Mouse (Mus musculus) kidney, adult 2 months (tissue): ENCODE measurements around the gene Slc28a1. TPM values are rescaled to one million over a fixed set of nuclear protein-coding genes. Genes with fewer than 3 reads are reported as not detected.
A peak's percentile ranks its signal among the peaks of the same experiment; 100 is the strongest.
"Not testable (repeated sequence)": the region's sequence is repeated elsewhere in the genome, so short reads cannot be mapped to it uniquely, and the experiment has no call there.

ENCODE experiments used
- DNase-seq: peaks from one replicate; pipeline ENCODE4 v3.0.0; 2021
- H3K27ac ChIP-seq: fragments of 200-500 bp; 2 replicates; pipeline ENCODE4 v1.5.1; 2012; ENCODE audit warnings: low read depth, low read length, control low read depth, inconsistent platforms; ENCODE audit not compliant: insufficient read depth
- H3K27me3 ChIP-seq: fragments of 200-500 bp; replicated peaks from 2 replicates; pipeline ENCODE4 v1.6.1; 2012; ENCODE audit warnings: mild to moderate bottlenecking, moderate library complexity, low read length, inconsistent platforms; ENCODE audit not compliant: control insufficient read depth, insufficient read depth
- H3K36me3 ChIP-seq: fragments of 200-500 bp; 2 replicates; pipeline ENCODE4 v1.6.1; 2012; ENCODE audit warnings: mild to moderate bottlenecking, moderate library complexity, low read length, inconsistent platforms; ENCODE audit not compliant: control insufficient read depth, insufficient read depth
- H3K4me1 ChIP-seq: fragments of 200-500 bp; 2 replicates; pipeline ENCODE4 v1.6.1; 2011; ENCODE audit warnings: low read length; ENCODE audit not compliant: control insufficient read depth, insufficient read depth
- H3K4me3 ChIP-seq: fragments of 200-500 bp; 2 replicates; pipeline ENCODE4 v1.5.1; 2011; ENCODE audit warnings: mild to moderate bottlenecking, low read depth, low read length, control low read depth; ENCODE audit not compliant: insufficient read depth
- CTCF ChIP-seq: fragments of 200-500 bp; conservative IDR thresholded peaks from 2 replicates; pipeline ENCODE4 v1.5.1; 2011; ENCODE audit warnings: low read depth, mild to moderate bottlenecking, control low read depth, low read length, moderate library complexity, mixed read lengths; ENCODE audit not compliant: insufficient read depth, insufficient read length
- POLR2A ChIP-seq: fragments of 200-500 bp; IDR thresholded peaks from one replicate; pipeline ENCODE4 v1.6.1; 2011; ENCODE audit warnings: low read depth, low read length, control low read depth
- WGBS: fragments of 180-500 bp; shearing (Covaris S2); methylation state at CpG from one replicate; pipeline ENCODE4 v1.1.7; 2018; 5-methylcytosine and 5-hydroxymethylcytosine counted together
- polyA plus RNA-seq: library from polyadenylated mRNA; depleted of rRNA; stranded (reverse); fragments of >200 nt; gene quantifications from 2 replicates; pipeline ENCODE4 v1.2.3, GENCODE M21; 2012

Slc28a1 gene
- polyA plus RNA-seq, 1 experiment, result 18.8 TPM

- Histone ChIP-seq H3K4me1 (no peaks in the 10 kb centered on the region), H3K27me3 (no peaks in the 10 kb centered on the region), H3K36me3 (no peaks in the 10 kb centered on the region), H3K4me3 (no peak overlapping the region), H3K27ac (no peak overlapping the region)
- DNase-seq, result no peak
- TF ChIP-seq POLR2A (no peak), CTCF (no peak)
- 90% methylated on average over 10 of the region's 10 CpGs for WGBS
Observed at GRCm38 (mm10) chr7:81152306-81152705, 37.7 kb downstream of the Slc28a1 start.

GRCm38 (mm10) chr7:81152826-81153225 lies 38.2 kb downstream of the Slc28a1 start:
- WGBS, result 87% methylated on average over 7 of the region's 7 CpGs
- H3K4me3 ChIP-seq, result no peak overlapping the region
- no peak for TF ChIP-seq CTCF
- TF ChIP-seq POLR2A, result no peak

GRCm38 (mm10) chr7:81153327-81153726 lies 38.7 kb downstream of the Slc28a1 start:
- Histone ChIP-seq H3K4me1 (no peaks in the 10 kb centered on the region), H3K27me3 (no peaks in the 10 kb centered on the region), H3K36me3 (no peaks in the 10 kb centered on the region), H3K4me3 (no peak overlapping the region), H3K27ac (no peak overlapping the region)
- TF ChIP-seq CTCF (no peak), POLR2A (no peak)
- 84% methylated on average over 6 of the region's 6 CpGs for WGBS
- DNase-seq, result no peak

More at GRCm38 (mm10) chr7:81152826-81153225, 38.2 kb downstream of the Slc28a1 start:
- H3K36me3 ChIP-seq, result no peaks in the 10 kb centered on the region
- H3K27ac ChIP-seq, result no peak overlapping the region
- no peak for DNase-seq
- H3K4me1 ChIP-seq, result no peaks in the 10 kb centered on the region
- H3K27me3 ChIP-seq, result no peaks in the 10 kb centered on the region

- DNase-seq, result peak; percentile 29
- H3K4me3 ChIP-seq, H3K4me1 ChIP-seq, H3K36me3 ChIP-seq, H3K27me3 ChIP-seq, H3K27ac ChIP-seq: not testable (repeated sequence)
Observed at GRCm38 (mm10) chr7:81154244-81154643, 39.6 kb downstream of the Slc28a1 start.

GRCm38 (mm10) chr7:81154960-81155359 lies 40.4 kb downstream of the Slc28a1 start:
- H3K4me1 ChIP-seq, result no peaks in the 10 kb centered on the region
- TF ChIP-seq CTCF (peak; percentile 91), POLR2A (no peak)
- WGBS, result 1% methylated on average over 3 of the region's 3 CpGs
- H3K27ac ChIP-seq, result no peak overlapping the region
- peak; percentile 62 for DNase-seq
- no peak overlapping the region for H3K4me3 ChIP-seq
- H3K36me3 ChIP-seq, result no peaks in the 10 kb centered on the region
- H3K27me3 ChIP-seq, result no peaks in the 10 kb centered on the region

- no peak for DNase-seq
- H3K27ac ChIP-seq, result no peak overlapping the region
- TF ChIP-seq POLR2A (no peak), CTCF (no peak)
- 59% methylated on average over 7 of the region's 7 CpGs for WGBS
- H3K27me3 ChIP-seq, result no peaks in the 10 kb centered on the region
- no peaks in the 10 kb centered on the region for H3K4me1 ChIP-seq
- no peaks in the 10 kb centered on the region for H3K36me3 ChIP-seq
- no peak overlapping the region for H3K4me3 ChIP-seq
Observed at GRCm38 (mm10) chr7:81158933-81159332, 44.3 kb downstream of the Slc28a1 start.

GRCm38 (mm10) chr7:81161666-81162065 lies 47.1 kb downstream of the Slc28a1 start:
- no peaks in the 10 kb centered on the region for H3K36me3 ChIP-seq
- H3K27me3 ChIP-seq, result no peaks in the 10 kb centered on the region
- H3K4me3 ChIP-seq, result no peak overlapping the region
- TF ChIP-seq POLR2A (no peak), CTCF (peak; percentile 27; the same call in 1 of the 2 replicates)
- peak; percentile 18 for DNase-seq
- no peak overlapping the region for H3K27ac ChIP-seq
- no peaks in the 10 kb centered on the region for H3K4me1 ChIP-seq
- 72% methylated on average over 9 of the region's 9 CpGs for WGBS

- DNase-seq, result peak; percentile 83
- Histone ChIP-seq H3K4me3 (no peak overlapping the region), H3K36me3 (no peaks in the 10 kb centered on the region), H3K4me1 (no peaks in the 10 kb centered on the region), H3K27ac (no peak overlapping the region), H3K27me3 (no peaks in the 10 kb centered on the region)
- WGBS, result 24% methylated on average over 4 of the region's 4 CpGs
- TF ChIP-seq CTCF, result peak; percentile 85
- TF ChIP-seq POLR2A, result no peak
Observed at GRCm38 (mm10) chr7:81162345-81162744, 47.7 kb downstream of the Slc28a1 start.
